Mouse (Mus musculus) small intestine, adult 2 months (tissue): ENCODE measurements around the gene Arhgef2. TPM values are rescaled to one million over a fixed set of nuclear protein-coding genes. Genes with fewer than 3 reads are reported as not detected.

Experiments used
- H3K27ac ChIP-seq: fragments of 200-500 bp; 2 replicates; pipeline ENCODE4 v1.5.1; 2012; ENCODE audit warnings: low read depth, low read length, control low read depth, inconsistent platforms; ENCODE audit not compliant: insufficient read depth
- H3K27me3 ChIP-seq: fragments of 200-500 bp; 2 replicates; pipeline ENCODE4 v1.6.1; 2012; ENCODE audit warnings: mild to moderate bottlenecking, moderate library complexity, low read length, inconsistent platforms; ENCODE audit not compliant: control insufficient read depth, insufficient read depth
- H3K36me3 ChIP-seq: fragments of 200-500 bp; 2 replicates; pipeline ENCODE4 v1.6.1; 2012; ENCODE audit warnings: mild to moderate bottlenecking, low read length, control low read depth, inconsistent platforms; ENCODE audit not compliant: control insufficient read depth, insufficient read depth
- H3K4me1 ChIP-seq: fragments of 200-500 bp; 2 replicates; pipeline ENCODE4 v1.6.1; 2012; ENCODE audit warnings: low read length, inconsistent platforms, mixed read lengths; ENCODE audit not compliant: control insufficient read depth, insufficient read depth, insufficient read length
- H3K4me3 ChIP-seq: fragments of 200-500 bp; 2 replicates; pipeline ENCODE4 v1.5.1; 2012; ENCODE audit warnings: low read depth, mild to moderate bottlenecking, control low read depth, inconsistent platforms, low read length, moderate library complexity
- CTCF ChIP-seq: fragments of 200-500 bp; IDR thresholded peaks from 2 replicates; pipeline ENCODE4 v1.5.1; 2012; ENCODE audit warnings: low read depth, mild to moderate bottlenecking, control low read depth, inconsistent platforms, low read length, moderate library complexity, mixed read lengths; ENCODE audit not compliant: insufficient replicate concordance, insufficient read length; ENCODE audit errors: extremely low read depth
- POLR2A ChIP-seq: fragments of 200-500 bp; IDR thresholded peaks from 2 replicates; pipeline ENCODE4 v1.6.1; 2012; ENCODE audit warnings: low read depth, mild to moderate bottlenecking, control low read depth, inconsistent platforms, low read length, moderate library complexity
- WGBS: fragments of 180-500 bp; shearing (Covaris S2); methylation state at CpG from one replicate; pipeline ENCODE4 v1.1.7; 2018; 5-methylcytosine and 5-hydroxymethylcytosine counted together
- polyA plus RNA-seq: library from polyadenylated mRNA; depleted of rRNA; stranded (reverse); fragments of >200 nt; gene quantifications from 2 replicates; pipeline ENCODE4 v1.2.3, GENCODE M21; 2012

The Arhgef2 gene
- polyA plus RNA-seq, 1 experiment = 110 TPM

GRCm38 (mm10) chr3:88625531-88625930 is 19.8 kb downstream of the Arhgef2 start:
- Histone ChIP-seq H3K4me3 (no peak overlapping the region), H3K4me1 (peaks cover 4% of the 10 kb centered on the region), H3K27ac (no peak overlapping the region), H3K27me3 (no peaks in the 10 kb centered on the region), H3K36me3 (peaks cover 25% of the 10 kb centered on the region)
- WGBS = 88% methylated on average over 7 of the region's 7 CpGs
- TF ChIP-seq POLR2A (no peak), CTCF (no peak)

GRCm38 (mm10) chr3:88626316-88626715 is 20.6 kb downstream of the Arhgef2 start:
- WGBS = 87% methylated on average over 7 of the region's 7 CpGs
- Histone ChIP-seq H3K4me1 (peaks cover 4% of the 10 kb centered on the region), H3K36me3 (peaks cover 32% of the 10 kb centered on the region), H3K27me3 (no peaks in the 10 kb centered on the region), H3K27ac (no peak overlapping the region), H3K4me3 (no peak overlapping the region)
- TF ChIP-seq POLR2A (no peak), CTCF (no peak)

GRCm38 (mm10) chr3:88627114-88627513 is 21.3 kb downstream of the Arhgef2 start:
- WGBS = 76% methylated on average over 4 of the region's 4 CpGs
- H3K36me3 ChIP-seq = peaks cover 40% of the 10 kb centered on the region
- peaks cover 4% of the 10 kb centered on the region for H3K4me1 ChIP-seq

GRCm38 (mm10) chr3:88627535-88627934 is 21.8 kb downstream of the Arhgef2 start:
- Histone ChIP-seq H3K36me3 (peaks cover 44% of the 10 kb centered on the region), H3K4me3 (no peak overlapping the region), H3K4me1 (peaks cover 4% of the 10 kb centered on the region), H3K27me3 (no peaks in the 10 kb centered on the region), H3K27ac (no peak overlapping the region)
- TF ChIP-seq CTCF (no peak), POLR2A (no peak)
- WGBS = 75% methylated on average over 2 of the region's 2 CpGs

More at GRCm38 (mm10) chr3:88627114-88627513, 21.3 kb downstream of the Arhgef2 start:
- no peaks in the 10 kb centered on the region for H3K27me3 ChIP-seq
- no peak for TF ChIP-seq POLR2A
- TF ChIP-seq CTCF = no peak
- no peak overlapping the region for H3K27ac ChIP-seq
- H3K4me3 ChIP-seq = no peak overlapping the region

GRCm38 (mm10) chr3:88628766-88629165 is 23.0 kb downstream of the Arhgef2 start:
- H3K27ac ChIP-seq = no peak overlapping the region
- H3K27me3 ChIP-seq = no peaks in the 10 kb centered on the region
- peaks cover 2% of the 10 kb centered on the region for H3K4me1 ChIP-seq
- H3K36me3 ChIP-seq = peaks cover 55% of the 10 kb centered on the region
- 61% methylated on average over 4 of the region's 4 CpGs for WGBS
- TF ChIP-seq POLR2A (no peak), CTCF (no peak)
- no peak overlapping the region for H3K4me3 ChIP-seq

- no peak overlapping the region for H3K4me3 ChIP-seq
- peaks cover 58% of the 10 kb centered on the region for H3K36me3 ChIP-seq
- WGBS = 79% methylated on average over 13 of the region's 13 CpGs
- no peak overlapping the region for H3K27ac ChIP-seq
- H3K27me3 ChIP-seq = no peaks in the 10 kb centered on the region
- TF ChIP-seq POLR2A (no peak), CTCF (no peak)
- peaks cover 2% of the 10 kb centered on the region for H3K4me1 ChIP-seq
Observed at GRCm38 (mm10) chr3:88629244-88629643, 23.5 kb downstream of the Arhgef2 start.

GRCm38 (mm10) chr3:88630018-88630417 is 24.3 kb downstream of the Arhgef2 start:
- H3K27me3 ChIP-seq = no peaks in the 10 kb centered on the region
- no peak for TF ChIP-seq CTCF
- no peak for TF ChIP-seq POLR2A
- 85% methylated on average over 9 of the region's 9 CpGs for WGBS
- H3K36me3 ChIP-seq = peaks cover 66% of the 10 kb centered on the region
- H3K4me3 ChIP-seq = no peak overlapping the region
- no peak overlapping the region for H3K27ac ChIP-seq
- no peaks in the 10 kb centered on the region for H3K4me1 ChIP-seq
